Mouse (Mus musculus): ENCODE data around the gene Alg9. TPM values are rescaled to one million over a fixed set of nuclear protein-coding genes. Genes with fewer than 3 reads are reported as not detected.

Alg9 gene
- polyA plus RNA-seq, 1 experiment from 2014 or later, result 63.1 TPM

GRCm38 (mm10) chr9:50861119-50861839, 86.5 kb downstream of the Alg9 start:
- no peak for ATAC-seq (replicated peaks)
- Histone ChIP-seq H3K27me3 (replicated peaks) (no peaks in the 10 kb centered on the region), H3K36me3 (replicated peaks) (peaks cover 21% of the 10 kb centered on the region; the same call in 1 of the 2 replicates), H3K4me3 (no peak overlapping the region), H3K27ac (no peak overlapping the region), H3K9me3 (no peaks in the 10 kb centered on the region), H3K4me1 (peaks cover 9% of the 10 kb centered on the region), H3K4me2 (no peak overlapping the region), H3K9ac (no peak overlapping the region)
- 91% methylated on average over 18 of the region's 18 CpGs for WGBS

GRCm38 (mm10) chr9:50863824-50864223, 89.0 kb downstream of the Alg9 start:
- H3K4me3 ChIP-seq, result no peak overlapping the region
- H3K4me2 ChIP-seq, result no peak overlapping the region
- no peak overlapping the region for H3K9ac ChIP-seq
- WGBS, result 95% methylated on average over 4 of the region's 4 CpGs
- no peaks in the 10 kb centered on the region for H3K4me1 ChIP-seq
- H3K9me3 ChIP-seq, result no peaks in the 10 kb centered on the region
- no peak for ATAC-seq (replicated peaks)
- H3K36me3 ChIP-seq (replicated peaks), result peaks cover 37% of the 10 kb centered on the region; the same call in 1 of the 2 replicates
- no peaks in the 10 kb centered on the region for H3K27me3 ChIP-seq (replicated peaks)
- H3K27ac ChIP-seq, result no peak overlapping the region

GRCm38 (mm10) chr9:50864877-50865276, 90.1 kb downstream of the Alg9 start:
- no peak overlapping the region for H3K4me3 ChIP-seq
- 89% methylated on average over 5 of the region's 5 CpGs for WGBS
- H3K9me3 ChIP-seq, result no peaks in the 10 kb centered on the region
- no peak overlapping the region for H3K4me2 ChIP-seq
- H3K4me1 ChIP-seq, result no peaks in the 10 kb centered on the region
- no peak overlapping the region for H3K9ac ChIP-seq
- no peaks in the 10 kb centered on the region for H3K27me3 ChIP-seq (replicated peaks)
- no peak for ATAC-seq (replicated peaks)
- H3K27ac ChIP-seq, result no peak overlapping the region
- peaks cover 34% of the 10 kb centered on the region; the same call in 1 of the 2 replicates for H3K36me3 ChIP-seq (replicated peaks)

GRCm38 (mm10) chr9:50865803-50866202, 91.0 kb downstream of the Alg9 start:
- no peaks in the 10 kb centered on the region for H3K4me1 ChIP-seq
- H3K9ac ChIP-seq, result no peak overlapping the region
- WGBS, result 89% methylated on average over 8 of the region's 8 CpGs
- H3K27ac ChIP-seq, result no peak overlapping the region
- no peaks in the 10 kb centered on the region for H3K27me3 ChIP-seq (replicated peaks)
- no peaks in the 10 kb centered on the region for H3K9me3 ChIP-seq
- ATAC-seq (replicated peaks), result no peak
- H3K4me3 ChIP-seq, result no peak overlapping the region
- H3K4me2 ChIP-seq, result no peak overlapping the region
- H3K36me3 ChIP-seq (replicated peaks), result peaks cover 34% of the 10 kb centered on the region; the same call in 1 of the 2 replicates

- H3K4me2 ChIP-seq, result no peak overlapping the region
- 0 out of 2 replicates have a peak, but pooled peaks cover 32% of the 10 kb centered on the region for H3K36me3 ChIP-seq (replicated peaks)
- no peak overlapping the region for H3K9ac ChIP-seq
- H3K4me1 ChIP-seq, result no peaks in the 10 kb centered on the region
- no peaks in the 10 kb centered on the region for H3K27me3 ChIP-seq (replicated peaks)
- no peaks in the 10 kb centered on the region for H3K9me3 ChIP-seq
- 96% methylated on average over 6 of the region's 6 CpGs for WGBS
- ATAC-seq (replicated peaks), result no peak
- no peak overlapping the region for H3K27ac ChIP-seq
- H3K4me3 ChIP-seq, result no peak overlapping the region
Observed at GRCm38 (mm10) chr9:50867015-50867414, 92.2 kb downstream of the Alg9 start.

- no peak for ATAC-seq (replicated peaks)
- H3K36me3 ChIP-seq (replicated peaks), result peaks cover 26% of the 10 kb centered on the region; the same call in 1 of the 2 replicates
- H3K27me3 ChIP-seq (replicated peaks), result no peaks in the 10 kb centered on the region
- no peak overlapping the region for H3K4me3 ChIP-seq
- H3K4me1 ChIP-seq, result no peaks in the 10 kb centered on the region
- H3K27ac ChIP-seq, result no peak overlapping the region
- no peaks in the 10 kb centered on the region for H3K9me3 ChIP-seq
- H3K9ac ChIP-seq, result no peak overlapping the region
- no peak overlapping the region for H3K4me2 ChIP-seq
- WGBS, result 79% methylated on average over 2 of the region's 2 CpGs
Observed at GRCm38 (mm10) chr9:50868182-50868581, 93.4 kb downstream of the Alg9 start.

- Histone ChIP-seq H3K4me2 (no peak overlapping the region), H3K9me3 (no peaks in the 10 kb centered on the region), H3K27ac (no peak overlapping the region), H3K4me1 (no peaks in the 10 kb centered on the region), H3K4me3 (no peak overlapping the region), H3K9ac (no peak overlapping the region), H3K27me3 (replicated peaks) (no peaks in the 10 kb centered on the region), H3K36me3 (replicated peaks) (peaks cover 9% of the 10 kb centered on the region; the same call in 1 of the 2 replicates)
- 93% methylated on average over 9 of the region's 9 CpGs for WGBS
- no peak for ATAC-seq (replicated peaks)
Observed at GRCm38 (mm10) chr9:50873210-50873609, 98.4 kb downstream of the Alg9 start.

- H3K4me2 ChIP-seq, result no peak overlapping the region
- no peak overlapping the region for H3K9ac ChIP-seq
- peaks cover 17% of the 10 kb centered on the region; the same call in 1 of the 2 replicates for H3K36me3 ChIP-seq (replicated peaks)
- H3K9me3 ChIP-seq, result no peaks in the 10 kb centered on the region
- H3K4me1 ChIP-seq, result no peaks in the 10 kb centered on the region
- no peaks in the 10 kb centered on the region for H3K27me3 ChIP-seq (replicated peaks)
- H3K4me3 ChIP-seq, result no peak overlapping the region
- H3K27ac ChIP-seq, result no peak overlapping the region
- ATAC-seq (replicated peaks), result no peak
- 89% methylated on average over 6 of the region's 6 CpGs for WGBS
Observed at GRCm38 (mm10) chr9:50874031-50874430, 99.2 kb downstream of the Alg9 start.

GRCm38 (mm10) chr9:50875470-50875869, 100.7 kb downstream of the Alg9 start:
- Histone ChIP-seq H3K4me1 (no peaks in the 10 kb centered on the region), H3K9ac (no peak overlapping the region), H3K36me3 (replicated peaks) (peaks cover 27% of the 10 kb centered on the region), H3K4me3 (no peak overlapping the region), H3K4me2 (no peak overlapping the region), H3K27me3 (replicated peaks) (no peaks in the 10 kb centered on the region), H3K27ac (no peak overlapping the region), H3K9me3 (no peaks in the 10 kb centered on the region)
- no peak for ATAC-seq (replicated peaks)
- WGBS, result over 99% methylated on average over 4 of the region's 4 CpGs

- Histone ChIP-seq H3K36me3 (replicated peaks) (peaks cover 20% of the 10 kb centered on the region), H3K27ac (no peak overlapping the region), H3K27me3 (replicated peaks) (no peaks in the 10 kb centered on the region), H3K4me2 (no peak overlapping the region), H3K4me3 (no peak overlapping the region), H3K9ac (no peak overlapping the region), H3K9me3 (no peaks in the 10 kb centered on the region), H3K4me1 (no peaks in the 10 kb centered on the region)
- 92% methylated on average over 3 of the region's 3 CpGs for WGBS
- no peak for ATAC-seq (replicated peaks)
Observed at GRCm38 (mm10) chr9:50876287-50876686, 101.5 kb downstream of the Alg9 start.

- no peak overlapping the region for H3K4me3 ChIP-seq
- 87% methylated on average over 3 of the region's 3 CpGs for WGBS
- ATAC-seq (replicated peaks), result no peak
- H3K27ac ChIP-seq, result no peak overlapping the region
- H3K27me3 ChIP-seq (replicated peaks), result no peaks in the 10 kb centered on the region
- no peaks in the 10 kb centered on the region for H3K4me1 ChIP-seq
- H3K9ac ChIP-seq, result no peak overlapping the region
- H3K9me3 ChIP-seq, result no peaks in the 10 kb centered on the region
- H3K4me2 ChIP-seq, result no peak overlapping the region
- H3K36me3 ChIP-seq (replicated peaks), result peaks cover 20% of the 10 kb centered on the region
Observed at GRCm38 (mm10) chr9:50877431-50877830, 102.6 kb downstream of the Alg9 start.

- no peaks in the 10 kb centered on the region for H3K9me3 ChIP-seq
- H3K4me3 ChIP-seq, result no peak overlapping the region
- 0 out of 2 replicates have a peak, but pooled peaks cover 8% of the 10 kb centered on the region for H3K4me1 ChIP-seq
- H3K4me2 ChIP-seq, result no peak overlapping the region
- no peak overlapping the region for H3K9ac ChIP-seq
- H3K27ac ChIP-seq, result no peak overlapping the region
- no peak for ATAC-seq (replicated peaks)
- H3K27me3 ChIP-seq (replicated peaks), result no peaks in the 10 kb centered on the region
- H3K36me3 ChIP-seq (replicated peaks), result peaks cover 20% of the 10 kb centered on the region
- 90% methylated on average over 2 of the region's 2 CpGs for WGBS
Observed at GRCm38 (mm10) chr9:50882183-50882582, 107.4 kb downstream of the Alg9 start.

- no peak overlapping the region for H3K4me2 ChIP-seq
- ATAC-seq (replicated peaks), result no peak
Observed at GRCm38 (mm10) chr9:50884093-50884492, 109.3 kb downstream of the Alg9 start.

More at GRCm38 (mm10) chr9:50884093-50884492, 109.3 kb downstream of the Alg9 start:
- Histone ChIP-seq H3K4me1 (0 out of 2 replicates have a peak, but pooled peaks cover 8% of the 10 kb centered on the region), H3K9me3 (no peaks in the 10 kb centered on the region), H3K27me3 (replicated peaks) (no peaks in the 10 kb centered on the region), H3K9ac (no peak overlapping the region), H3K4me3 (no peak overlapping the region), H3K27ac (no peak overlapping the region), H3K36me3 (replicated peaks) (peaks cover 10% of the 10 kb centered on the region)
- 82% methylated on average over 8 of the region's 8 CpGs for WGBS
